Mouse (Mus musculus): ENCODE data around the gene Nup54. TPM values are rescaled to one million over a fixed set of nuclear protein-coding genes. Genes with fewer than 3 reads are reported as not detected.

Gene Nup54
- polyA plus RNA-seq, 1 experiment from 2014 or later: 38.9 TPM

DNA sequence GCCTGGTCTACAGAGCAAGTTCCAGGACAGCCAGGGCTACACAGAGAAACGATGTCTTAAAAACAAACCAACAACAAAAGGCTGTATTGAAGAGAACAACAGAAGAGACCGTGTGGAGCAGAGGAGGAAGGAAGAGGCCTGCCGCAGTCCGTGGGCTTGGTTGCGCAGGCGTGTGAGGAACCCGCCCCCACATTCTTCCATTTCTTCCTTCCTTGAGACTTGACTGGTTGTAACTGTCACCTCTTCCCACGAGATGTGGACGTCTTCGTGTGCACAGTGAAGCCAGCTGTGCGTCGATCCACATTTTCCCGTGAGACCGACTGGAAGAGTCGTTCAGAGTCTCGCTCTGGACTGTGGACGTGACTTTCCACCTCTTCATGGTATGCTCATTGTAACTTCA is 59.7 kb downstream of the Nup54 start:
- H3K9ac ChIP-seq: no peak overlapping the region
- H3K4me2 ChIP-seq (replicated peaks): no peak overlapping the region
- 76% methylated on average over 17 of the region's 17 CpGs for whole genome bisulfite sequencing
- no peak for ATAC-seq (ENCODE audit: insufficient number of reproducible peaks, low FRiP score, low TSS enrichment, low read depth)
- H3K9me3 ChIP-seq (replicated peaks): no peaks in the 10 kb centered on the region
- H3K36me3 ChIP-seq: no peaks in the 10 kb centered on the region
- H3K27ac ChIP-seq (replicated peaks): no peak overlapping the region
- no peak overlapping the region for H3K4me3 ChIP-seq (replicated peaks)
- H3K4me1 ChIP-seq: no peaks in the 10 kb centered on the region
- no peaks in the 10 kb centered on the region for H3K27me3 ChIP-seq

GRCm38 (mm10) chr5:92374721-92375142 is 60.3 kb downstream of the Nup54 start:
- Histone ChIP-seq H3K27ac (replicated peaks) (no peak overlapping the region), H3K4me1 (no peaks in the 10 kb centered on the region), H3K4me2 (replicated peaks) (no peak overlapping the region), H3K36me3 (no peaks in the 10 kb centered on the region), H3K9me3 (replicated peaks) (no peaks in the 10 kb centered on the region), H3K9ac (no peak overlapping the region), H3K4me3 (replicated peaks) (no peak overlapping the region), H3K27me3 (no peaks in the 10 kb centered on the region)
- 70% methylated on average over 6 of the region's 6 CpGs for WGBS
- ATAC-seq (ENCODE audit: insufficient number of reproducible peaks, low FRiP score, low TSS enrichment, low read depth): no peak

DNA sequence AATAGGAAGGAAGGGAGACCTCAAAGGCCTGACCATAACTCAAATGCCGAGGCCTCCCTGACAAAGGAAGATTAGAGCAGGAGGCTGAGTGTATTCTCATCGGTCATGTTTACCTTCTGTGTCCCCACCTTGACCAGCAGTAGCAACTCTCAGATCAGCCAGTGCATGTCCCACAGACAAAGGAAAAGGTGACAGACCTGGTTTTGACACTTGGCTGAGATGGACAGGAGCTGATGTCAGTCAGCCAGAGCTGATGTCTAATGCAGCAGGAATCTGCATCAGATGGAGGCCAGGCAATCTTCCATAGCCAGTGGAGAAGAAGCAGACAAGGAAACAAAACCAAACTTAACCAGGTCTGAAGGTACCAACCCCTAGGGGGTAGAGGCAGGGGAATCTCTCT is 62.4 kb downstream of the Nup54 start:
- ATAC-seq (ENCODE audit: insufficient number of reproducible peaks, low FRiP score, low TSS enrichment, low read depth): no peak
- no peak overlapping the region for H3K27ac ChIP-seq (replicated peaks)
- H3K9ac ChIP-seq: no peak overlapping the region
- H3K4me3 ChIP-seq (replicated peaks): no peak overlapping the region
- no peaks in the 10 kb centered on the region for H3K36me3 ChIP-seq
- H3K27me3 ChIP-seq: no peaks in the 10 kb centered on the region
- peaks cover 4% of the 10 kb centered on the region; the same call in 1 of the 2 replicates for H3K4me1 ChIP-seq
- no peaks in the 10 kb centered on the region for H3K9me3 ChIP-seq (replicated peaks)
- no peak overlapping the region for H3K4me2 ChIP-seq (replicated peaks)
- 64% methylated on average over 2 of the region's 2 CpGs for WGBS

- H3K36me3 ChIP-seq: no peaks in the 10 kb centered on the region
- no peak overlapping the region for H3K27ac ChIP-seq (replicated peaks)
- ATAC-seq (ENCODE audit: insufficient number of reproducible peaks, low FRiP score, low TSS enrichment, low read depth): no peak
- H3K4me2 ChIP-seq (replicated peaks): no peak overlapping the region
- H3K9me3 ChIP-seq (replicated peaks): no peaks in the 10 kb centered on the region
- H3K4me1 ChIP-seq: peaks cover 4% of the 10 kb centered on the region; the same call in 1 of the 2 replicates
- no peaks in the 10 kb centered on the region for H3K27me3 ChIP-seq
- no peak overlapping the region for H3K9ac ChIP-seq
- 59% methylated on average over 14 of the region's 14 CpGs for WGBS
- no peak overlapping the region for H3K4me3 ChIP-seq (replicated peaks)
Observed at GRCm38 (mm10) chr5:92371361-92371976, 63.5 kb downstream of the Nup54 start.

DNA sequence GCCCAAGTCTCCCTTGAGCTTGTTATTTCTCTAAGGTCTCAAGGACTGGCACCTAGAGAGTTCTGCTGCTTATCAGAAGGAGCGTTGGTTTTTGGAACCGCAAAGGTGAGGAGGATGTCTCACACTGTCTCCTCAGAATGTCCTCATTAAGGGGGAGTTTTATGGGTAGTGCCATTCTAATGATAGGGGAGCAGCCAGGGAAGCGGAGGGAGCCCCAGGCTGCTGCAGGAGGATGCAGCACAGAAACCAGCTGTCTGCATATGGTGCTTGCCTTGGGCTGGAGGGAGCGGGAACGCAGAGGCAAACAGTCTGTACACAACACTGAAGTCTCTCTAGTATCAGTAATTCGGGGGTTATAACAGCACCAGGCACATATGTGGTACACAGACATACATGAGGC is 64.1 kb downstream of the Nup54 start:
- WGBS: 68% methylated on average over 6 of the region's 6 CpGs
- Histone ChIP-seq H3K9ac (no peak overlapping the region), H3K4me3 (replicated peaks) (no peak overlapping the region), H3K4me2 (replicated peaks) (no peak overlapping the region), H3K27me3 (no peaks in the 10 kb centered on the region), H3K36me3 (no peaks in the 10 kb centered on the region), H3K27ac (replicated peaks) (no peak overlapping the region), H3K4me1 (peaks cover 4% of the 10 kb centered on the region; the same call in 1 of the 2 replicates), H3K9me3 (replicated peaks) (no peaks in the 10 kb centered on the region)
- ATAC-seq (ENCODE audit: insufficient number of reproducible peaks, low FRiP score, low TSS enrichment, low read depth): no peak

GRCm38 (mm10) chr5:92370392-92370791 is 64.6 kb downstream of the Nup54 start:
- 78% methylated on average over 6 of the region's 6 CpGs for WGBS
- H3K4me1 ChIP-seq: peaks cover 4% of the 10 kb centered on the region; the same call in 1 of the 2 replicates
- no peak overlapping the region for H3K9ac ChIP-seq
- H3K27ac ChIP-seq (replicated peaks): no peak overlapping the region
- H3K36me3 ChIP-seq: no peaks in the 10 kb centered on the region
- no peak overlapping the region for H3K4me3 ChIP-seq (replicated peaks)
- ATAC-seq (ENCODE audit: insufficient number of reproducible peaks, low FRiP score, low TSS enrichment, low read depth): no peak
- no peaks in the 10 kb centered on the region for H3K27me3 ChIP-seq
- no peaks in the 10 kb centered on the region for H3K9me3 ChIP-seq (replicated peaks)
- no peak overlapping the region for H3K4me2 ChIP-seq (replicated peaks)

DNA sequence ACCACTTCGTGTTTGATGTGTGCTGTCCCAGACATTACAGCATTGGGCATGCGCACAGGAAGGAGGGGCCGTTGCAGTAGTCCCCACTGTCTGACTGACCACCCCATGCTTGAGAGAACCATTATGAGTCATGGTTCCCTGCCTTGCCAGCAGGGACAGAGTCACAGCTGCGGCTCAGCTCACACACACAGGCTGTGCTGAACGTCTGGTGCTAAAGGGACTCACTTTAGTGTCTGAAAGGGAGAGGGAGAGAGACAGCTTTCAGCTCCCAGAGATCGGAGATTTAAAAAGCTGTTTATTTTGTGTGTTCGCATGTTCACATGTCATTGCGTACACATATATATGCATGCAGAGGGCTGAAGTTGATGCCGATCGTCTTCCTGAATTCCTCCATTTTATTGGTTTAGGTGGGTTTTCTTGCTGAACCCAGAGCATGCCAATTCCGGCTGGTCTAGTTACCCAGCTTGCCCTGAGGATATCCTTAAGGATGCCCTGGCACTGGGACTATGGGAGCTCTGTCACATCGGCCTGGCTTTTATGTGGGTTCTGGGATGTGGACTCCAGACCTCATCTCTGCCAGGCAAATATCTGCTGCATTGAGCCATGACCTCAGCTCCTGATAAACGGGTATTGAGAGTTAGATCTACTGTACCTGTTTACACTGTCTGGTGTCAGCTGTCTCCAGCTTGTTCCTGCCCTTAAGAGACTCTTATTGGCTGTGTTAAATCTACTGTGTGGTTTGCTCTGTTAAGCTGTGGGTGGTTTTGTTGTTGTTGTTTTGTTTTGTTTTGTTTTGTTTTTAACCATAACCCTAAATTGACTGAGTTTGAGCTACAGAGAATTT is 65.6 kb downstream of the Nup54 start:
- H3K27ac ChIP-seq (replicated peaks): no peak overlapping the region
- H3K4me2 ChIP-seq (replicated peaks): no peak overlapping the region
- H3K4me1 ChIP-seq: peaks cover 4% of the 10 kb centered on the region; the same call in 1 of the 2 replicates
- no peaks in the 10 kb centered on the region for H3K9me3 ChIP-seq (replicated peaks)
- no peak overlapping the region for H3K4me3 ChIP-seq (replicated peaks)
- no peaks in the 10 kb centered on the region for H3K27me3 ChIP-seq
- H3K9ac ChIP-seq: no peak overlapping the region
- WGBS: 69% methylated on average over 13 of the region's 13 CpGs
- ATAC-seq (ENCODE audit: insufficient number of reproducible peaks, low FRiP score, low TSS enrichment, low read depth): no peak
- H3K36me3 ChIP-seq: no peaks in the 10 kb centered on the region

GRCm38 (mm10) chr5:92368392-92368791 is 66.6 kb downstream of the Nup54 start:
- H3K4me3 ChIP-seq (replicated peaks): no peak overlapping the region
- peaks cover 4% of the 10 kb centered on the region; the same call in 1 of the 2 replicates for H3K4me1 ChIP-seq
- 48% methylated on average over 10 of the region's 10 CpGs for WGBS
- ATAC-seq (ENCODE audit: insufficient number of reproducible peaks, low FRiP score, low TSS enrichment, low read depth): 0 out of 2 replicates have a peak, but pooled peaks have one; percentile 54
- H3K27ac ChIP-seq (replicated peaks): no peak overlapping the region
- H3K4me2 ChIP-seq (replicated peaks): no peak overlapping the region
- no peaks in the 10 kb centered on the region for H3K27me3 ChIP-seq
- no peak overlapping the region for H3K9ac ChIP-seq
- no peaks in the 10 kb centered on the region for H3K36me3 ChIP-seq
- H3K9me3 ChIP-seq (replicated peaks): no peaks in the 10 kb centered on the region

- no peak overlapping the region for H3K27ac ChIP-seq (replicated peaks)
- no peak overlapping the region for H3K9ac ChIP-seq
- no peak for ATAC-seq (ENCODE audit: insufficient number of reproducible peaks, low FRiP score, low TSS enrichment, low read depth)
- H3K4me3 ChIP-seq (replicated peaks): no peak overlapping the region
- peaks cover 4% of the 10 kb centered on the region; the same call in 1 of the 2 replicates for H3K4me1 ChIP-seq
- 61% methylated on average over 6 of the region's 6 CpGs for WGBS
- no peaks in the 10 kb centered on the region for H3K9me3 ChIP-seq (replicated peaks)
- H3K36me3 ChIP-seq: no peaks in the 10 kb centered on the region
- H3K27me3 ChIP-seq: no peaks in the 10 kb centered on the region
- H3K4me2 ChIP-seq (replicated peaks): no peak overlapping the region
Observed at GRCm38 (mm10) chr5:92366565-92366964, 68.5 kb downstream of the Nup54 start.
